Mouse (Mus musculus) splenic B cell, adult 2 months (primary cell): ENCODE data around the gene Eva1a.

Source experiments
- DNase-seq: peaks from one replicate; pipeline ENCODE4 v3.0.0-alpha.2; 2011; ENCODE audit warnings: low read depth, low spot score
- H3K27me3 ChIP-seq: 2 replicates; pipeline ENCODE4 v1.6.1; 2012; ENCODE audit warnings: mild to moderate bottlenecking, low read length, moderate library complexity, mixed read lengths; ENCODE audit not compliant: control insufficient read depth, poor library complexity, insufficient read depth, severe bottlenecking
- H3K36me3 ChIP-seq: 2 replicates; pipeline ENCODE4 v1.6.1; 2012; ENCODE audit warnings: mild to moderate bottlenecking, low read length, moderate library complexity, mixed read lengths; ENCODE audit not compliant: control insufficient read depth, poor library complexity, insufficient read depth, severe bottlenecking

Gene Eva1a

GRCm38 (mm10) chr6:82050201-82050600 lies 9.4 kb downstream of the Eva1a start:
- Histone ChIP-seq H3K36me3 (no peaks in the 10 kb centered on the region), H3K27me3 (no peaks in the 10 kb centered on the region)
- no peak for DNase-seq

- Histone ChIP-seq H3K27me3 (no peaks in the 10 kb centered on the region), H3K36me3 (no peaks in the 10 kb centered on the region)
- DNase-seq = no peak
These were observed 10.7 kb downstream of the Eva1a start for GRCm38 (mm10) chr6:82051569-82051968.

DNA sequence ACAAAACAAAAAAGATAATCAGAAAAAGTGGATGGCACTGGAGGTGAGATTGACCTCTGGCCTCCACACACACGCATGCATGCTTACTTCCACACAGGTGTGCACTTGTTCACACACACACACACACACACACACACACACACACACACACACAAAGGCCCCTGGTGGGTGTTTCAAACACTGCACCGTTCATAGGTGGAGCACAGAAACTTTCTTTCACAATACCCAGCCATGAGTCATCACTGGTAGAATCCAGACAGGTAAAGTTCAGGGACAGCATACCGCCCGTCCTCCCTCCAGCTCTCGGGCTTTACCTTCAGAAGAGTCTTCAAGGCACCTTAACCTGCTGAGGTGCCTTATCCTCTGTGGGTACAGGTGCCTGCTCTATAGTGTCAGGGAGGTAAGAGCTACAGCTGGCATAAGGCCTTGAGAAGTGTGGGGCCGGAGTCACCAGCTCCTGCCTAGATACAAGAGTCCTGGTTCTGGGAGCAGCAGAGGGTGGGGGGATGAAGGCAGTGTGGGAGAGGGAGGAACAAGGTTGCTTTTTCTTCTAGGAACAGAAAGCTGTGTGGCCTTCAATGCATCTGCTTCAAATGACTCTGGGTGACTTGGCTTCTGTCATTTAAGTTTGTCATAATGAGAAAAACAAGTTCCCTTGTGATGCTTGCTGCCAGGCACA lies 11.3 kb downstream of the Eva1a start:
- Histone ChIP-seq H3K36me3 (no peaks in the 10 kb centered on the region), H3K27me3 (no peaks in the 10 kb centered on the region)
- no peak for DNase-seq

- Histone ChIP-seq H3K27me3 (no peaks in the 10 kb centered on the region), H3K36me3 (no peaks in the 10 kb centered on the region)
- DNase-seq = no peak
These were observed 11.9 kb downstream of the Eva1a start for GRCm38 (mm10) chr6:82052726-82053118.

GRCm38 (mm10) chr6:82054854-82055253 lies 14.0 kb downstream of the Eva1a start:
- no peak for DNase-seq
- H3K27me3 ChIP-seq = no peaks in the 10 kb centered on the region
- H3K36me3 ChIP-seq = no peaks in the 10 kb centered on the region

GRCm38 (mm10) chr6:82059896-82060295 lies 19.1 kb downstream of the Eva1a start:
- no peak for DNase-seq
- no peaks in the 10 kb centered on the region for H3K27me3 ChIP-seq

DNA sequence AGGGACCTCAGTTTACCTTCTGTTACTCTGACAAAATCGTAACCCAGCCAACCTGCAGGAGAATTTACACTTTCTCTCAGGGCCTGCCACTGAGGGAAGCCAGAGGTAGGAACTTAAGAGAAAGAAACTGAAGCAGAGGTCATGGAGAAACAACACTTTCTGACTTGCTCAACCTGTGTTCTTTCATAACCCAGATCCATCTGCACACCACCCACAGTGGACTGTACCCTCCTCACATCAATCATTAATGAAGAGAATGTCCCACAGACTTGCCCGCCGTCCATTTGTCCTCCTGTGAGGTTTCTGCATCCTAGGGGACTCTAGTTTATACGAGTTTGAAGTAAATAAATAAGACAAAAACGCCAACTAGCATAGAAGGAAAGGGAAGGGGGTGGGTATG lies 24.4 kb downstream of the Eva1a start:
- H3K36me3 ChIP-seq = no peaks in the 10 kb centered on the region
- DNase-seq = no peak

More at GRCm38 (mm10) chr6:82059896-82060295, 19.1 kb downstream of the Eva1a start:
- no peaks in the 10 kb centered on the region for H3K36me3 ChIP-seq

GRCm38 (mm10) chr6:82066515-82067081 lies 25.8 kb downstream of the Eva1a start:
- no peaks in the 10 kb centered on the region for H3K36me3 ChIP-seq
- H3K27me3 ChIP-seq = no peaks in the 10 kb centered on the region
- no peak for DNase-seq

More for the DNA sequence above, 24.4 kb downstream of the Eva1a start:
- no peaks in the 10 kb centered on the region for H3K27me3 ChIP-seq

GRCm38 (mm10) chr6:82070459-82070858 lies 29.6 kb downstream of the Eva1a start:
- no peaks in the 10 kb centered on the region for H3K36me3 ChIP-seq
- DNase-seq = no peak

DNA sequence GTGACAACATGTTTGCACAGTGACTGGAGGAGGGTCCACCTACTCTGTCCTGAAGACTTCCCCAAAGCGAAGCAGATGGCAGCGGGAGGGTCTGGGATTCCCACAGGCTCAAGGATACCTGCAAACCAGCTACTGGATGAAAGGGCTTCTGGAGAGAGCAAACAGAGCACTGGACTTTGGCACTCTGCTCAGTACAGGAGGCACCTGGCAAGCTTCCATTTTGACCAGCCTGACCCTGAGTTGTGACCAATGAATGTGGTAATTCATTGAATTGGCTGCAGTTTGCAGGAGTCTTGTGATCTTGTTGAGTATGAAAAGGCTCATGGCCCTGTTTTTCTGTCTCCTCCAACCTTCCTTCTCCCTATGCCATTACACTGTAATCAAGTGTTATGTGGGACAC lies 32.2 kb downstream of the Eva1a start:
- no peaks in the 10 kb centered on the region for H3K27me3 ChIP-seq
- H3K36me3 ChIP-seq = no peaks in the 10 kb centered on the region
- no peak for DNase-seq

More at GRCm38 (mm10) chr6:82070459-82070858, 29.6 kb downstream of the Eva1a start:
- no peaks in the 10 kb centered on the region for H3K27me3 ChIP-seq

DNA sequence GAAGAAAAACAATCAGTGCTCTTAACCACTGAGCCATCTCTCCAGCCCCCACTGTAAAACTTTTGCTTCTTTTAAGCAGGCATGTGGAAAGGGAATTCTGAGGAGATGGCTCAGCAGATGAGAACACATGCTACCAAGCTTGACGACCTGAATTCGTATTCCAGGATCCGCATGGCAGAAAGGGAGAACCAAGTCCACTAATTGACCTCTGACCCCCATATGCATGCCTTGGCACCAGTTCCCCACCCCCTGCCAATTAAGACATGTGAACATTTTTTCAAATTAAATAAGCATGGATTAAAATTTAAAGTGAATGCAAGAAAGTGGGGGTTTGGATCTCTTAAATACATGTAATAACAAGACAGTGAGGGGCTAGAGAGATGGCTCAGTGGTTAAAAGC lies 32.7 kb downstream of the Eva1a start:
- DNase-seq = no peak
- Histone ChIP-seq H3K27me3 (no peaks in the 10 kb centered on the region), H3K36me3 (no peaks in the 10 kb centered on the region)

DNA sequence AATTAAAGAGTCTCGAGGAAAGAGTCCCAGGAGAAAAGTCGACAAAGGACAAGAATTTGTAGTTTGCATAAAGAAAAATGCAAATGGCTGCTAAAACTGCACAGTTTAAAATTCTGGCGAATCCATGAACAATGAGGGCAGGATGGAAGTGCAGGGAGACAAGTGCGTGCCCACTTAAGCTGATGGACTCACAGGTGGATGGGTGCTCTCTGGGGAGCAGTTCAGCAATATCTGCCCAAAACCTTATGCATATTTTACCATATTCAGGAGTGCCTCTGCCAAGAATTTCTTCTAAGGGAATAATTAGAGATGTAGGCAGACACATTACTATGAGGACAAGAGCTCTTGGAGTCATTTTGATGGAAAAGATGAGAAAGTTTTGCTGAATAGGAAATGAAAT lies 35.5 kb downstream of the Eva1a start:
- Histone ChIP-seq H3K27me3 (no peaks in the 10 kb centered on the region), H3K36me3 (no peaks in the 10 kb centered on the region)
- DNase-seq = no peak

DNA sequence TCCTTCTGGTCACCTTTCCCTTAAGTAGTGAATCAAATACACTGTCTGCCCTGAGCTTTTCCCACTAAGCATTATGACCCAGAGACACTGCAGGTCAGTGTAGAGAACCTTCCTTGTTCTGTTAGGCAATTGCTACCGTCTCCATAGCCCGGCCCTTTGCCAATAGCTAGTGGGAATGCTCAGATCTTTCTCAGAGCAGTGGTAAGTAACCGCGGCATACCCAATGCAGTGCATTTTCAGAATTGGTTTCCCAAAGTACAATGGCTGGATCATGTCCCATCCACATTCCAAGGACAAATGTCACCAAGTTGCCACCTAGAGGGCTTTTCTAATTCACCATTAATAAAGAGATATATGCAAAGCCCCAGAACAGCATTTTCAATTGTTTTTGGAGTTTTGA lies 38.0 kb downstream of the Eva1a start:
- DNase-seq = no peak
- H3K36me3 ChIP-seq = no peaks in the 10 kb centered on the region
- H3K27me3 ChIP-seq = no peaks in the 10 kb centered on the region

GRCm38 (mm10) chr6:82083655-82084054 lies 42.8 kb downstream of the Eva1a start:
- no peaks in the 10 kb centered on the region for H3K36me3 ChIP-seq
- no peak for DNase-seq
- no peaks in the 10 kb centered on the region for H3K27me3 ChIP-seq

DNA sequence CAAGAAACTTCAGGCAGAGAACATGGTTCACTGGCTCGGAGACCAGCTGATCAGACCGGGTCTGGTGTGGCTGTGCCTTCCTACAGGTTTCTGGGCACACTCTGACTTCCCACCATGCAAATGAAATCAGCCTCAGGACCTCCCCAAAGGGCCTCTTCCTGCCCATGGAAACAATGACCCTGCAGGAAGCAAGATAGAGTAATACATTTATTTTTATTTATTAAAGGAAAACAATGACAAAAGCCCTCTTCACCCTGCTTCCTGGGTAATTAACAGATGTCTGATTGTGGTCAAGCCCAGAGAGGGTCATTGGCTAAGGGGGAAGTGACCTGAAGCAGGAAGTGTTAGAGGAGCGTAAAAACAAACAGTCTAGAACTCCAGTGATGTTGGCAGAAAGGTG lies 43.4 kb downstream of the Eva1a start:
- no peaks in the 10 kb centered on the region for H3K27me3 ChIP-seq
- no peaks in the 10 kb centered on the region for H3K36me3 ChIP-seq

More for the DNA sequence above, 43.4 kb downstream of the Eva1a start:
- no peak for DNase-seq
